Mouse (Mus musculus): Measurements from ENCODE around the gene Cfap299. TPM values are rescaled to one million over a fixed set of nuclear protein-coding genes. Genes with fewer than 3 reads are reported as not detected.
"Not testable (repeated sequence)": the region's sequence is repeated elsewhere in the genome, so short reads cannot be mapped to it uniquely, and the experiment has no call there.

Cfap299 gene
- 0.37 and 0.71 TPM in 2 replicates for polyA plus RNA-seq (2016; fragmentation: Nextera tagmentation; extraction: Ambion mirVana)

DNA sequence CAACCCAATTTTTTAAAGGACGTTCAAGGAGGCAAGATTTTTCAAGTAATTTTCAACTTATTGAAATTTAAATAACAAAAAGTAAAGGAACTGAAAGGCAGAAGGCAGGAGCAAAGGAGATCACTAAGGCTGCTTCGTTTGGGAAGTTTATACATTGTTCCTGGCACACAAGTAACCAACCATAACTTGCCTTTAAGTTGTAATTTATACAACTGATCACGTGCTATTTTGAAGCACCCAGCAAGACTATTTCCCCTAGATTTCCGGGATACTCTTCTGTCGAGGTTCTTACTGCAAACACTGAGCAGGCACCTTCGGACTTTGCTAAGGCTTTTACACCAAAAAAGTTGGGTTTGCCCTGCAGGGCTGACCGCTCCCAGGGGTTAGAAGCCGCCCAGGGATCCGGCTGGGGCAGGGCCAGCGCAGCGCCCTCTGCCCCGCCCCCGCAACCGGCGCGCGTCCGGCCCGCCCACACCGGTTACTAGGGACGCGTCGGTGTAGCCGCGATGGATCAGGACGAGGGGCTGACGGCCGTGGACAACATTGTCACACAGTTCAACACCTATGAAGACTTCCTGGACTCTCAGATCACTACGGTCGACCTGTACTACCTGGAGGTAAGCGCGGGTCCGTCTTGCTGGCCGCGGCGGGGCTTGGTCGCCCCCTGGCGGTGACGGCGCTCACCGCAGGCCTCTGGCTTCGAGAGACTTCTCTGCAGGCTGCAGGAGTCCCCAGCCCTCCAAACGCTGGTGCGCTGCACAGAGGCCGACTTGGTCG, at the start of gene Cfap299:
TSS of gene Cfap299 (plus strand) at position 457 of the 777 bp plus-strand sequence.
- Histone ChIP-seq H3K36me3 (no peaks in the 10 kb centered on the region), H3K4me3 (peak within 1 kb of the TSS; percentile 68), H3K27ac (replicated peaks) (no peak within 1 kb of the TSS; the same call in 1 of the 2 replicates), H3K9me3 (replicated peaks) (no peaks in the 10 kb centered on the region), H3K4me1 (peaks cover 9% of the 10 kb centered on the region), H3K27me3 (ENCODE audit: low read depth, poor library complexity, severe bottlenecking) (peaks cover 29% of the 10 kb centered on the region)
- 2% methylated on average over 46 of the region's 46 CpGs for WGBS
- DNase-seq (ENCODE audit: low spot score) = peak; percentile 86

DNA sequence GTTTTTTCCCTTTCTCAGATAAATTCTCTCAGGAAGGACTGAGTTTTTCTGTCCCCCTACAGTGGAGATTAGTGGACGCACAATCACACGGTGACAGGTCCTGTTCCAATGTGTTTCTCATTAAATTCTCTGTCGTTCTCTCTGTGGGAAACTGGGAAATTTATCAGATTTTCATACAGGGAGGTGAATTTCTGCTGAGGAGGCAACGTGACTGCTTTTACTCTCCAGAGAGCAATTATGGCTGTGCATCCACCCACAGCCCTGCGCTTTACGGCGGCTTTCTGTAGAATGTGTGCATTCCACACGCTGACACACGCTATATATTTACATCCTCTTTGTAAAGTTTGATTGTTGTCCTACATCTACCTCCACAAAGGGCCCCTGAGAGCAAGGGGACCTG, 47.1 kb upstream of the Cfap299 start:
- WGBS = 65% methylated on average over 9 of the region's 9 CpGs

DNA sequence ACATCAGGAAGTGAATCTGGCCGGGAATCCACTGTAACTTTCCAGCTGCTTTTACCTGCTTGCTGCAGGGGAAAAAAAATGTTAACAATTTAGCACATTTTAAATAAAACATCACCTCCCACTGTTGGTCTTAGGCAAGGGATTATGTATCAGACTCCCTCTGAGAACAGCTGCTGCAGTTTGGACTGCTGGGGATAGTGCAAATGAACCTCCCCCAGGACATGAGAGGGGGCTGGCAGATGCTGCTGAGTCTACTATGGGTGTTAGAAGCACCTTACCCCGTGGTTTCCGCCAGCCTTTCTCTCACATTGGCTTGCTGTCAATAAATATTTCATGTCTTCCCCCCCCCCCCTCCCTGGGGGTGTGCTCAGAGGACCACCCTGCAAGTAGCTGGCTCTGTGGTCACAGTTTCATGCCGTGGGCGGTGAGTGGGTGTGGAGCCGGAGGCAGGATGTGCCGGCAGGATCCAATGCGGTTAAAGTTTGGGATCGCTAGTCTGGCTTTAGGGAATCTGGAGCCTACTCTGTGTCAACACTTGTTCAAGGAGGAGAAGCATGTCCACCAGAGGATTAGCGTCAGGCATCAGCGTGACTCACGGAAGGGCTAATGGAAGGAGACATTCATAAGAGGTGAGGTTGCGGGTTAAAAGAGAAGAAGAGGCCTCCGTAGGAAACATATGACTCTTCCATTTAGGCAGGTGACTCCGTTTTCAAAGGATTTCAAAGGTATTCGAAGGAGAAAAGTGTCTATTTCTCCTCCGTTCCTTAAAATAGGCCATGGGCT, 45.2 kb upstream of the Cfap299 start:
- WGBS = 28% methylated on average over 17 of the region's 17 CpGs
- H3K27me3 ChIP-seq (ENCODE audit: low read depth, poor library complexity, severe bottlenecking) = peaks cover 15% of the 10 kb centered on the region
- 0 out of 2 replicates have a peak overlapping the region, but pooled peaks have one; percentile 24 for H3K4me3 ChIP-seq
- DNase-seq (ENCODE audit: low spot score) = no peak
- peaks cover 13% of the 10 kb centered on the region for H3K4me1 ChIP-seq
- no peaks in the 10 kb centered on the region for H3K9me3 ChIP-seq (replicated peaks)
- no peaks in the 10 kb centered on the region for H3K36me3 ChIP-seq
- H3K27ac ChIP-seq (replicated peaks) = no peak overlapping the region

More for the DNA sequence above, 47.1 kb upstream of the Cfap299 start:
- Histone ChIP-seq H3K9me3 (replicated peaks) (no peaks in the 10 kb centered on the region), H3K4me3 (no peak overlapping the region), H3K27me3 (ENCODE audit: low read depth, poor library complexity, severe bottlenecking) (peaks cover 15% of the 10 kb centered on the region), H3K36me3 (no peaks in the 10 kb centered on the region), H3K27ac (replicated peaks) (no peak overlapping the region), H3K4me1 (peaks cover 13% of the 10 kb centered on the region)
- DNase-seq (ENCODE audit: low spot score) = no peak

DNA sequence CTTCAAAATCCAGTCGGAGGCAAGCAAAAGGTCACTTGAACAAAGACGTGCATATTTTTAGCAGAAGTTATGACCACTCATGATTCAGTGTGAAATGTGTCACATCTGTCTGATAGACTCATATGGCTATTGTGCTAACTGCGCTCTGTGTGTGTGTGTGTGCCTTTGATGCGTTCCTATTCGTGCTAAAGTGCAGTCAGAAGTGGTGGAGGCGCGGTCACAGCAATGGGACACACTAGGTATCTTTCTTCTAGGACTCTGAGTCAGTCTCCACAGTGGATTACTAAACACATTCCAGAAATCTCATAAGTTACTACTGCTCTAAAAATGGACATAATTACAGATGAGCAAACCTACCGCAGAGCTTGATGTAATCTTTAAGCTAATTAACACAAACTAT, 38.5 kb upstream of the Cfap299 start:
- 82% methylated on average over 8 of the region's 8 CpGs for WGBS
- no peaks in the 10 kb centered on the region for H3K9me3 ChIP-seq (replicated peaks)
- DNase-seq (ENCODE audit: low spot score) = no peak
- no peak overlapping the region for H3K4me3 ChIP-seq
- H3K27ac ChIP-seq (replicated peaks) = no peak overlapping the region
- H3K36me3 ChIP-seq = no peaks in the 10 kb centered on the region
- peaks cover 45% of the 10 kb centered on the region for H3K27me3 ChIP-seq (ENCODE audit: low read depth, poor library complexity, severe bottlenecking)
- peaks cover 16% of the 10 kb centered on the region for H3K4me1 ChIP-seq

DNA sequence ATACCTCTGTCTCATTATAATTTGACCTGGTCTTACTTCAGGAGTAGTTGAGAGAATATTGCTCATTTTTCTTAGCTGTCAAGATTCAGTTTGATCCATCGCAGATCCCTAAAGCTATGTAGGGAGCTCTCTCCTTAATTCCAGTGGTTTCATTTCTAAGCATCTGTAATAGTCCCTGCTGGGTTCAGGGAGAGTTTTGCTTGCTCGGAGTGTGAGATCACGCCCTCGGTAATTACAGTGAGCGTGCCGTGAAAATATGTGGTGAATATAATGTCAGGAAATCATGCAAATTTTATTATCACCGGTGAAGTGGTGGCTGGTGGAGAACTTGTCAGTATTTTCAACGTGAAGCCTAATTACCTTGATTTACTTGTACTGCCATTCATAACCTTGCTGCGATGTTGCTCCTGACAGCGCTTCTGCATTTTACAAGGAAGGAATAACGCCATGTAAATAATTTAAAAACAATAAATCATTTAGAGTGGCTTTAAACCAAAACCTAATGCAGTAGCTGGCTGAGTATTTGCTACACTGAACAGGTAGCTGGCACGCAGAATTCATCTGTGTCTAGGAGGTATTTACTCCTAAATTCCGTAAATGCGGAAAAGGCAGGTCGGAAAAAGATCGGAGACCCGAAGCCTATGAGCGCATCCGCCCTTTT, 36.6 kb upstream of the Cfap299 start:
- 3% methylated on average over 19 of the region's 19 CpGs for WGBS
- no peak for DNase-seq (ENCODE audit: low spot score)

DNA sequence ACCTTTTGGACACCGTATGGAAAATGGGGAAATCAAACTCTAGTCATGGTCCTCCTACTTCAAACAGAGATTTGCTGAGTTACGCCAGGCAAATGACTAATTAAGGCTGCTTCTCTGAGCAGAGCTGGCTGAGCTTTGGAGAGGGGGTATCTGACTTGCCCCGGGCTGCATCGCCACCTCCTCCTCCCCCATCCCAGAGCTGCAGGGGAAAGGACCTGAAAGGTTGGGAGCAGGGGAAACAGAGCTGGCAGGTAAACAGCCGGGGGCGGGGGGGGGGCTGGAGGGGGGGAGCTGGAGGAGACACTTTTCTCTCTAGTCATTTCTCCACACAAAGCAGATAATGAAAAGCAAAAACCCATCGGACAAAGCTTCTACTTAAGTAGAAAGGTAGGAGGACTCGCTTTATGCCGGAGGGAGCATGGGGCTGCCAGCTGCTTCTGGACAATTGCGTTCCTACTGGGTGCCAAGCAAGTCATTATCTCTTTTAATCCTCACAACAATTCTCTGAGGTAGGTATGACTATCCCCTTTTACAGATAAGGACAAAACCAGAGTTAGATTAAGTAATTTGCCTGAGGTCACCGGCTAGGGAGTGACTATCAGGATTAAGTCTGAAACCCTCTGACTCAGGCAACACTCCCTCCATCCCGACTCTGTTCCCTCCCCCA, 35.9 kb upstream of the Cfap299 start:
- no peak overlapping the region for H3K27ac ChIP-seq (replicated peaks)
- peak; percentile 30 for DNase-seq (ENCODE audit: low spot score)
- under 1% methylated on average over 12 of the region's 12 CpGs for WGBS
- H3K4me1 ChIP-seq = peaks cover 16% of the 10 kb centered on the region
- no peaks in the 10 kb centered on the region for H3K9me3 ChIP-seq (replicated peaks)
- peaks cover 43% of the 10 kb centered on the region for H3K27me3 ChIP-seq (ENCODE audit: low read depth, poor library complexity, severe bottlenecking)
- no peaks in the 10 kb centered on the region for H3K36me3 ChIP-seq
- peak overlapping the region; percentile 46 for H3K4me3 ChIP-seq

More for the DNA sequence above, 36.6 kb upstream of the Cfap299 start:
- no peaks in the 10 kb centered on the region for H3K9me3 ChIP-seq (replicated peaks)
- H3K36me3 ChIP-seq = no peaks in the 10 kb centered on the region
- H3K4me1 ChIP-seq = peaks cover 16% of the 10 kb centered on the region
- peak overlapping the region; percentile 46 for H3K4me3 ChIP-seq
- H3K27ac ChIP-seq (replicated peaks) = no peak overlapping the region
- H3K27me3 ChIP-seq (ENCODE audit: low read depth, poor library complexity, severe bottlenecking) = peaks cover 43% of the 10 kb centered on the region

DNA sequence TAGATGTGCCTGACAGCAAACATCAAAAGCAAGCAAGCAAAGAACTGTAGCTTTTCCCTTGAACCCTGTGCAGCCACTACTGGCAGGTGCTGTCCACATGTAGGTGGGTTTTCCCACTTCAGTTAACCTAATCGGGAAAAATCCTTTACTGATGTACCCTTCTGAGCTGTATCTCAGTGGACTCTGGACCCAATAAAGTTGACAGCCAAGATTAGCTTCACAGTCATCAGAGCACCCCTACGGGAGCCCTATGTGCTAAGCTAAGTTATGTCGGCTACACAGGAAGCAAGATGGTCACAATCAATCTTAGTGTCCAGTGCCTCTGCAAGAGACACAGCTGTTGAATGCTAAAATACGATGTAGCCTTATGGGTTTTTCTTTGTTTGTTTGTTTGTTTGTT, 29.0 kb upstream of the Cfap299 start:
- H3K4me3 ChIP-seq = no peak overlapping the region
- no peak overlapping the region for H3K27ac ChIP-seq (replicated peaks)
- H3K9me3 ChIP-seq (replicated peaks) = no peaks in the 10 kb centered on the region
- WGBS = 87% methylated on average over 4 of the region's 4 CpGs
- H3K4me1 ChIP-seq = no peaks in the 10 kb centered on the region
- no peak for DNase-seq (ENCODE audit: low spot score)
- H3K36me3 ChIP-seq = no peaks in the 10 kb centered on the region
- no peaks in the 10 kb centered on the region for H3K27me3 ChIP-seq (ENCODE audit: low read depth, poor library complexity, severe bottlenecking)

DNA sequence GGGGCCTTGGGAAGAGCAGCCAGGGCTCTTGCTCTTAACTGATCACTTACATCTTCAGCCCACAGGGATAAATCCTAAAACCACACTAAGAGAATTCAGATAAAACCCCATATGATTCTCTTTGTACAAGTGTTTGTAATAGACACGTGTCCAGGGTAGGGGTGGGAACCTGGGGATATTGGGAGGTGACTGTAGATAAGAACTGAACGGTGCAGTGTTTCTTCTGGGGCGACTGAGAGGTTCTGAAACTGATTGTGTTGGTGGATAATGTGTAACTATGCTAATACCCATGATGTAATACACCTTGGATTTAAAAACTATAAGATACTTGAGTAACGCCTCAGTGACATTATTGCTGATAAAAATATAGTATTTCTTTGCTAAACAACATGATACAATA, 23.4 kb upstream of the Cfap299 start:
- Histone ChIP-seq H3K4me3 (no peak overlapping the region), H3K4me1 (no peaks in the 10 kb centered on the region), H3K27ac (replicated peaks) (no peak overlapping the region), H3K9me3 (replicated peaks) (no peaks in the 10 kb centered on the region), H3K36me3 (no peaks in the 10 kb centered on the region), H3K27me3 (ENCODE audit: low read depth, poor library complexity, severe bottlenecking) (no peaks in the 10 kb centered on the region)
- 85% methylated on average over 4 of the region's 4 CpGs for WGBS
- DNase-seq (ENCODE audit: low spot score) = no peak

DNA sequence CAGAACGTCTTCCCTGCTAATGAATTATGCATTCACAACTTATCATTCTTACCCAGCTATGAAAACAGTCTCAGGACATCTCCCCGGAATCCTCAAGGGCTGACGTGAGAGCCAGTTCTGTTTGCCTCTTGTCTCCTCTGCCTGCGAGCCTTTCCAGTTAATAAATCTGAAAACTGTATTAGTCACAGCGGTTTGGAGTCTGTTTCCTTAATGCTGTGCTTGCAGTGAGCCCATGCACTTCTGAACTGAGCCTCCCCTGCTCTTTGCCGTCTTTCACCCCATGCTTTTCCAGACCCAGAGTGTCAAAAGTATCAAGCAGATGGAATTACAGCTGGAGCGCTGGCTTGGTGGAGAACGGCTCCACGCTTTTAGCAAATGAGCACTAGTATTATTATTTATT, 22.6 kb upstream of the Cfap299 start:
- Histone ChIP-seq H3K27me3 (ENCODE audit: low read depth, poor library complexity, severe bottlenecking) (no peaks in the 10 kb centered on the region), H3K4me3 (no peak overlapping the region), H3K9me3 (replicated peaks) (no peaks in the 10 kb centered on the region), H3K27ac (replicated peaks) (no peak overlapping the region), H3K4me1 (no peaks in the 10 kb centered on the region), H3K36me3 (no peaks in the 10 kb centered on the region)
- WGBS = 75% methylated on average over 9 of the region's 9 CpGs
- no peak for DNase-seq (ENCODE audit: low spot score)

DNA sequence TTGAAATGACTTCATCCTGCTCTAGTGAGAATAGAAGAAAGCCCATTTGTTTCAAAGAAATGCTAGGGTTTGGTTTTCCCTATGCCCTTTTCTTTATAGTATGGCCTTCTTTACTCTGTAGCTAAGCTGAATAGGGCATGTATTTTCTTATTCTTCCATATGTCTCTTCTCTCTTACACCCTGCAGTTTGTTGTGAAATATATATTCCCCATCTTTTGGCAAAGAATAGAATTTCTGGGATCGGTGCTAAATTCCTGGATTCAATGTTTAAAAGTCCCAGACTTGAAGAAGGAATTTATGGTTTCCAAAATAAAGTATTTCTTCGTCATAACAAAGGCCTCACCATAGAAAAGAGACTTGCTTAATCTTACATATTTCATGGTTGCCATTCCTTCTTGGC, 2.5 kb upstream of the Cfap299 start:
- H3K9me3 ChIP-seq (replicated peaks) = no peaks in the 10 kb centered on the region
- no peaks in the 10 kb centered on the region for H3K36me3 ChIP-seq
- 90% methylated on average over 2 of the region's 2 CpGs for WGBS
- H3K27ac ChIP-seq (replicated peaks) = no peak overlapping the region
- peaks cover 9% of the 10 kb centered on the region for H3K4me1 ChIP-seq
- no peak for DNase-seq (ENCODE audit: low spot score)
- H3K27me3 ChIP-seq (ENCODE audit: low read depth, poor library complexity, severe bottlenecking) = peaks cover 29% of the 10 kb centered on the region
- H3K4me3 ChIP-seq = no peak overlapping the region

DNA sequence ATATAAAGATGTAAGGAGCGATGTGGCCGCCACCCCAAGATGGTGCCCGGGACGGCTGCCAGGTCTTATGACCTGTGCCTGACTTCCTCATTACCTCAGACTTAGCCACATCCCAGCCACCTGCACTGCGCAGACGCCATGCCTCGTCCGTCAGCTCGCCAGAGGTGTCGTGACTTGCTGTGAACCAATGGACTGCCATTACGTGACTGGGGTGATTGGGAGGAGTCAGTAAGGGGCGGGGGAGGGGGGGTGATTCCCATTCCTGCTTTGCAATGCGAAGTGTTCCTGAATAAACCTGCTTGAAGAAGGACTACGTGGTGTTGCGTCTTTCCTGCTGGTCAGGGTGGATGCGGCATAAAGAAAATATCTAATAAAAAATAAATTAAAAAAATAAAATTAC, 14.6 kb downstream of the Cfap299 start:
- DNase-seq (ENCODE audit: low spot score); H3K36me3 ChIP-seq; H3K4me1 ChIP-seq; H3K27me3 ChIP-seq (ENCODE audit: low read depth, poor library complexity, severe bottlenecking); H3K27ac ChIP-seq (replicated peaks); H3K9me3 ChIP-seq (replicated peaks); H3K4me3 ChIP-seq: not testable (repeated sequence)
- WGBS = 89% methylated on average over 16 of the region's 16 CpGs

DNA sequence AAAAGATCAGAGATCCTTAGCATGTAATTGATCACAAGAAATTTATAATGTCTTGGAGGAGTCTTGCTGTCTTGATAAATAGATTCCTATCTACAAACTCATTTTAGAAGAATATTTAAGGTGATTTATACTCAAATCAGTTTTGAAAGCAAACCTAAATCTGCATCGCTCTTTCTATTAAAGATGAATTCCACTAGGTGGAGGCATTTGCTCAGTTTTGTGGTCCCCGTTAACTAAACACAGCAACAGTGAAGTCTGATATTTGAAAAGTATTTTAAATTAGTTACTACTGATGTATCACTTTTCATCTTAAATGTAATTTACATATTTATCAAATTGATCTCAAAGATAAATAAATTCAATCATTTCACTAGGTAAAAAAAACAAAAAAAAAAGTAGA, 15.5 kb downstream of the Cfap299 start:
- Histone ChIP-seq H3K9me3 (replicated peaks) (no peaks in the 10 kb centered on the region), H3K4me3 (no peak overlapping the region), H3K27ac (replicated peaks) (no peak overlapping the region), H3K27me3 (ENCODE audit: low read depth, poor library complexity, severe bottlenecking) (no peaks in the 10 kb centered on the region), H3K4me1 (no peaks in the 10 kb centered on the region), H3K36me3 (no peaks in the 10 kb centered on the region)
- DNase-seq (ENCODE audit: low spot score) = no peak
- 82% methylated on average over 2 of the region's 2 CpGs for WGBS

Data from midbrain, embryonic 10.5 days (tissue).